Mouse (Mus musculus) CH12F3 (cell line): ENCODE results near the gene 2310007B03Rik.

Experiments
- in situ Hi-C: fragments of 300-500 bp; cut with MboI; formaldehyde crosslinking; loops from 2 replicates; pipeline ENCODE4 v1.14.3; 2020; ENCODE audit warnings: low sequenced_read_pairs

2310007B03Rik gene

DNA sequence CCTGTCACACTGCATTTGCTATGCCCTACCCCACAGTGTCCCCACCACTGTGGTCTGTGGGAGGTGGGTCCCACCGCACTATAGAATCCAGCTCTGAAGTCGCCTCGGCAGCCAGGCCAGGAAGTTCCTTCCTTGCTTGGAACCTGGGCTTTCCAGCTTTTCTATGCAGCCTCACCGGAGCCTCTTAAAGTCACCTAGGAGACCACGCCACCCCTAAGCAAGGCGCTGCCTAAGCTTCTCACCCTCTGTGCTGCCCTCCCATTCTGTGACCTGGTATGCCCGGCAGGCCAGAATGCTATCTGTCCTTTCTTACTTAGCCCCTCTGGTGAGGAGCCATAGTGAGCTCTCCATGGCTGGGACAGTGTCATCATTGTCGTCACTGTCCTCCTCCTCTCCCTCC is 602 bp upstream of the 2310007B03Rik start:
- in situ Hi-C loops = no loop called here

DNA sequence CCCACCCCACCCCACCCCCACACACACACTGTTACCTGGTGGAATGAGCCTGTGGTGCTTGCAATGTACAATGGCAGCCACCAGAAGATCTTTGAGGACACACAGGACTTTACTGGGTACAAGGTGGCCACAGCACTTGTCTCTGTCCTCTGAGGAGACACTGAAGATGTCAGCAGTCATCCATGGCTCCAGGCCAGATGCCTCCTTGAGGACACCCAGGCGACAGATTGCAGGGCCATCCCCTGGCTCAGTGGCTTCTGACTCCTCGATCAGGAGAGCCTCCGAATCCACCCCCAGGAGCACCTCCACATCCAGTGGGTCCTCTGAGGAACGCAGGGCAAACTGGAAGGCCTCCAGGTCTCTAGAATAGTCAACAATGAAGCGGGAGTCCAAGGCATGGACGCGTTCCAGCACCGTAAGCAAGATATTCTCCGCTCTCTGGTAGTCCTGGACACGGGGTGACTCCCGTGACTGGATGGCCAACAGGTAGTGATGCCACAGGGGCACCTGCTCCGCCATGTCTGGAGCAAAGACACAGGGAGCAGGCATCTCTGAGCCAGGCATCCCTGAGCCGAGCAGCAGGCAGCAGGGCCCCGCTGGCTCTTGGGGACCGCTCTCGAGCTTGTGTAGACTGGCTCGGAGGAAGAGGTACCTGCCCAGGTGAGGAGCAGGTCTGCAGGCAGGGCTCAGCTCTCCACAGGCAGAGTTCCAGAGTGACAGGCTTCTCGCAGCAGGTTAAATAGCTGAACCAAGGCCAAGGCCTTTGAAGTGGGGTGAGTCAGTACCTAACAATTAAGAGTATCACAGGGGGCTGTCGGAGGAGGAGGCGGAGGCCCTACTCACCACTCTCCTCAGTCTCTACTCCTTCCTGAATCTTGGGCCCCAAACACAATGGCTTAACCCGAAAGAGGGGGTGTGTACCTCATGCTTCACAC is 915 bp downstream of the 2310007B03Rik start:
- in situ Hi-C loops = no loop called here

DNA sequence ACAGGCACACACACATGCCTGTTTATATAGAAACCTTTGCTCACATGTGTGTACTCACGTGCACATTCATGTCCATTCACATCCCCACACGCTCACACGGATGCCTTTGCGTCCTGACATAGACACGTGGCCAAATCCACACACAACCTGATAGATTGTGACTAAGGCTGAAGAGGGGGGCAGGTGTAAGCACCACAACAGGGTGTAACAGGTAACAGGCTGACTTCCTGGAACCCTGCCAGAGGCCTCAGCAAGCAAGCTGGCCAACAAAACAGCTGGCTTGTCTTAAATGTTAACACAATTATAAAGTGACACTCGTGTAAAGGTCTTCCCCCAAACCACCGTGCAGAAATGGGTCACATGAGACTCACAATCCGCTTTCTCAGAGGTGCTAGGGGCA is 1.8 kb downstream of the 2310007B03Rik start:
- in situ Hi-C loops = no loop called here

DNA sequence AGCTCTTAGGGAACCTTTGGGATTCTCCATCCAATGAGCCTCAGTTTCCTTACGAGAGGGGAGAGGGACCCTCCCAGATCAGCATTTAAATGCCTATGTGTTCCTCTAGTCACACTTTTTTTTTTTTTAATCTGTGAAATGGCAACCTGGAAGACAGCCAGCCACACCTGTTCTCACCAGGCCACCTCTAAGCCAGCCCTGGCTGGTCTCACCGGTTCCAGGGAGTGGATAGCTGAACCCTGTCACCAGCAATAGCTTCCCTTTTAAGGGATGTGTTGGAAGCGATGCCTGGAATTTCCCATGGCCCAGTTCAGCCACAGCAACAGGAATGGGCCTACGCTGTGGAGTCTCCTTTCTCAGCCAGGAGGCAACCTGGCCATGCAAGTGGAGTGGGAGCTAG is 3.2 kb downstream of the 2310007B03Rik start:
- in situ Hi-C loops = no loop called here

DNA sequence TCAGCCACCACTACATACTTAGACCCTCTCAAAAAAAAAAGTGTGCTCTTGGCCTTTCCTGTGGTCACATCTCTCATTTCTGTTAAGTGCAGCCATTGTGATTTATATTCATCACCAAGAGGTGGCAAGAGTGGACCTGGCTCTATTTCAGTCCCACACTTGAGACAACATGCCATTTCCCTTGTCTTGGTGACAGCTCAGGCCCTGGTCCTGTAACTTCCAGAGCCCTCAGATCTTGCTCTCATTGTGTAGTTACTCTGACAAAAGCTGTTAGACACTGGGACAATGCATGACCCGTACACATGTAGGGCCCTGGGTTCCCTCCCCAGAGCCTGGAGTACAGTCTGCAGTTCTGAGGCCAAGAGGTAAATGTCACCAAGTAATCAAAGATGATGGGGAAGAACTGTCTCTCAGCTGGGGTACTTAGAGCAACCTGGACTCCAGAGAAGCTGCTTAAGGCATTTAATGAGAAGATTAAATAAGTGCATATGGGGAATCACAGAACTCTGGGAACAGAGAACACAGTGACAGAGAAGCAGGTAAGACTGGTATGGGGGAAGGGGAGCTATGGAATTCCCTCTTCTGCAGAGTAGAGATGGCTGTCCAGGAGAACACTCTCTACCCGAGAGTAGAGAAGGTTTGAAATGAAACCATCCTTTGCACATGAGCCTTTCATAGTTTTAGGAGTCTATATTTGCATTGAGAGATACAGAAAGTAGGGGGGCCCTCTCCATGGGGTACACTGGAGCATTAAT is 9.7 kb downstream of the 2310007B03Rik start:
- in situ Hi-C loops = no loop called here

DNA sequence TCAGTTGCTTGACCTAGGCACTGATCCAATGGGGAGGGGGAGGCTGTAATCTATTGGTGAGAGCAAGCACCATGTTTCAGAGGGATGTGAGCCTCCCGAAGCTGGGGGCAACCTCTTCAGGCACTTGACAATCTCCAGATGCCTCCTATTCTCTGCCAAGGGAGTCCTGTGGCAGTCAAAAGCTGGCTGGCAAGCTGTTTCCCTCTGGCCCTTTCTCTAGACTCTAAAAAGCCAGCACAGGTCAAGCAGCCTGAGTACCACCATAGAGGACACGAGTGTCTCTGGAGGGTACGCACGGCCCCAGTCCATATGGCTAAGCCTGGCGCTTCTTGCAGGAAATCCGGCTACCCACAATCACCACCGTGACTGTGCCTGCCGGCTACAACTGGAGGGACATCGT is 16.6 kb downstream of the 2310007B03Rik start:
- in situ Hi-C loops = no loop called here

DNA sequence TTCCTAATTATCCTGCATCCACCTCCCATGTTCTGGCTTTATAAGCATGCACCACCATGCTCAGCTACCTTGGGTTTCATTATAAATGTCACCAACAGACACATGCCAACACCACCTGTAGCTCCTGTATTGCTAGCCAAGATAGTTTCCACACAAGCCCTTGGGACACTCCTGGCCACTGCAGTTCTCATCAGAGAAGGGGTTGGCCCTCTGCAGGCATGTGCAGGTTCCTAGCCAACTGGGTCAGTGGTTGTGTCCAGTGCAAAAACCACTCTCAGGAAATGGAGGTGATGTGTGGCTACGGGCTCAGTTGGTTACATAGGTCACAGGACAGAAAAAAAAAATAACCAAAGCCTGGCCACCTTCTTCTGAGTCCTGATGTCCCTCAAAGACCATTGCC is 17.9 kb downstream of the 2310007B03Rik start:
- in situ Hi-C loops = no loop called here

DNA sequence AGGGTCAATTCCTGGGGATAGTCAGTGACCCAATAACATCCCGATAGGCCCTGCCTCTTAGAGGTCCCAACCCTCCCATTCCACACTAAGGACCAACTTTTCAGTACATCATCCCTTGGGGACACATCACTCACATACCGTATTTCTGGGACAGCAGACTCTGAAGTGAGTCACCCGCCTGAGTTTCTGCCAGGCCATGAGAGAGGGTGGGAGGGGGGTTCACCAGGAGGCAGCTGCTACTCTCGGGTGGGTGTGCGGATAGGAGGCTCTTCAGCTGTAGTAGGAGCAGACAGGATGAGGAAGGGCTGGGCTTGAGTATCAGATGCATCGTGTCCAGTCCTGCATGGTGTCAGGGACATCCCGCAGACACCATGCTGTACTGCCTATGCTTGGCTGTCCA is 21.0 kb downstream of the 2310007B03Rik start:
- in situ Hi-C loops = no loop called here

DNA sequence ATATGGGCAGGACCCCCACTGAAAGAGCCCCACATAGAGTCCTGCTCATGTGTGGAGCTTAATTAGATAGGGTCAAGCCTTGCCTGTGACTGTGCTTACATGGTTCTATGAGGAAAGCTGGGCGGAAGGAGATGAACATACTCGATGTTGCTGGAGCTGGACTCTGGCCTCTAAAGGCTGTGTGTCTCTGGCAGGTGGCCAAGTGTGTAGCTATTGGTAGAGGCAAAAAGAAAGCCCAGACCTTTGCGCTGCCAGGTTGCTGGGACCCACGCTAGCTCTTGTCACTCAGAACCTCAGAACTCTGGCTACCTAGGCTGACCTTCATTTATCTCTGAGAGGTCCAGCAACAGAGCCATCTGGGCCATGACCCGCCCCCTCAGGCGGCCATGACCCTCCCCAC is 22.2 kb downstream of the 2310007B03Rik start:
- in situ Hi-C loops = no loop called here

DNA sequence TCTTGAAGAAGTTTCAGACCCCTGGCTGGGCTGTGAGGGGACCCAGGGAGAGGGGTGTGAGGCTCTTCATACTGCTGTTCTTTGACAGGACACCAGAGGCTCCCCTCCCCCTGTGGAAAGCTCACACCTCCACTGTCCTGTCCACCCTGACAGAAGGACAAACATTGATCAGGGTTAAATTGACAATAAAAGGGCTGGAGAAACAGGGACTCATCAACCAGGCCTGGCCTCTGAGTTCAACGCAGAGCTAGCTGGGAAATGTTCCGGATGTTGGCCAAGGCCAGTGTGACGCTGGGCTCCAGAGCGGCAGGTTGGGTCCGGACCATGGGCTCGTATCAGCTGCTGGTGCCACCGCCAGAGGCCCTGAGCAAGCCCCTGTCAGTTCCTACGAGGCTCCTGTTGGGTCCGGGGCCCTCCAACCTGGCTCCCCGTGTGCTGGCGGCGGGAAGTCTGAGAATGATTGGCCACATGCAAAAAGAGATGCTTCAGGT is 25.7 kb downstream of the 2310007B03Rik start, which contains the start of gene Agxt:
Gene Agxt (plus strand): TSS at position 205 of the 491 bp plus-strand sequence.
- in situ Hi-C loops = no loop called here

DNA sequence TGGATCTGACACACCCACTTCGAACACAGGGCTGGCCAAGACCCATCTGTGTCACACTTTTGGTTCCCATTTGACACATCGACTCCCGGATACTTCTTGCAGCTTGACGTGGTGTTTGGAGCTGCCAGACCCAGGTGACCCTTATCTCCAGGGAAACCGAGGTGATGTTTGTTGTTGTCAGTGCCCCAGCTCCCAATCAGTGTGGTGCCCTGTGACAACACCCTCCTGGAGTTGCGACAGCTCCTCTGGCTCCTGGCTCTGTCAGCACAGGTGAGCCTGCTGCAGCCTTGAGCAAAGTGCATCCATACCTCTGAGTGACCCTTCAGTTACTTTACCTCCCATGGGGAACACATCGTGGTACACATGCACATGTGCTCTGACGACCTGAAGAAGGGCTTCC is 28.1 kb downstream of the 2310007B03Rik start:
- in situ Hi-C loops = no loop called here

DNA sequence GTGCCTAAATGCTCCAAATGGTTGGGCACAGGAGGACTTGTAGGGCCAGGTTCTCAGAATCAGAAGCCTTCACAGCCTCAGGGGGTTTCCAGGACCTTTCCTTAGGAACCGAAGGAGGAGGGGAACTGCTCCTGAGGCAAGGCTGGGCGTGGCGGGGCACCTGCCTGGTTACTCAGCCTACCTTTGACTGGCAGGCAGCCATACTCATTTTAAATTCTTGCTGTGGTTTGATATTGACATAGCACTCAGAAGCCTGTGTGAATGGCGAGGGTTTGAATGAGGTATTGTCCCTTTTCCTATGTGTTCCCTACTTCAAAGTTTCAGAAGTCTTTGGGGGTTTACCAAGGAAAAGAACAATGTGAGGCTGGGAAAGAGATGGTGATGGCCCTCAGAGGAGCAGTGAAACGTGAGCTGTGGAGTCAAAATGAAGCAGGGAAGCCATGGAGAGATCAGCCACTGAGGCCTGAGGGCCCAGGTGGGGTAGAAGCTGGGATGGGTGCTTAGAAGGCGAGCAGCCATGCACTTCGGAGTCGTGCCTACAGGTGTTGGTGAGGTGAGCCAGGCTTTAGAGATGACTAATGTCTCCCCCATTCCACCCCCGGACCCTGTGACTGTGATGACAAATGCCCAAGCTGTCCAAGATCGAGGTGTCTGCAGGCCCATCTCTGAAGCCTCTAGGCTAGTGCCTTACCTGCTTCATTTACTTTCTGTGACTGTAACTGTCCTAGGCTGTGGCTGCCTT is 30.3 kb downstream of the 2310007B03Rik start:
- in situ Hi-C loops = no loop called here

DNA sequence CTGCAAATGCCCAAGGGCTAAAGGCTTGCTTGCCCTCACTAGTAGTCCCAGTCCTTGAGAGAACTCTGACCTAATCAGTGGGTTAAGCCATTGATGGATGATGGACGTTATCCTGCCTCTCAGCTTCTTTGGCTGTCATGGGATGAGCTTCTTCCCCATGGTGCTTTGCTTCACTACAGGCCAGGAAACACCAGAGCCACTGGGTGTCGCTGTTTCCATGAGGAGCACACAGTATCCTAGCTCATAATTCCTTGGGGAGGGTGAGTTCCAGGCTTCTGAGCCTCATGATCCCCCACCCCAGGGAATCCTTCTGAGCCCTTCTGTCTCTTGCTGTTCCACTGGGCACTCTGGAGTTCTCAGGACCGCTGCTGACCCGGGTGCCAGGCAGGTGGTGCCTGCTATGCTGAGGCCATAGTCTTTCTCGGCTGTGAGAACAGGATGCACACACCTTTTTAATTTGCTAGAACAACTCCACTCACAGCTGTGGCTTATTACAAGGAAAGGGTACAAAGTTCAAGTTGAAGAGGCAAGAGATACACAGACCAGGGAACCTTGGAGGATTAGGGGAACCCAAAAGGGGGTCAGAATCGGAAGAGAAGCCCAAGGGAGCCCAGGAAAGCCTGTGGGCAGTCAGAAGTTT is 31.9 kb downstream of the 2310007B03Rik start:
- in situ Hi-C loops = no loop called here

DNA sequence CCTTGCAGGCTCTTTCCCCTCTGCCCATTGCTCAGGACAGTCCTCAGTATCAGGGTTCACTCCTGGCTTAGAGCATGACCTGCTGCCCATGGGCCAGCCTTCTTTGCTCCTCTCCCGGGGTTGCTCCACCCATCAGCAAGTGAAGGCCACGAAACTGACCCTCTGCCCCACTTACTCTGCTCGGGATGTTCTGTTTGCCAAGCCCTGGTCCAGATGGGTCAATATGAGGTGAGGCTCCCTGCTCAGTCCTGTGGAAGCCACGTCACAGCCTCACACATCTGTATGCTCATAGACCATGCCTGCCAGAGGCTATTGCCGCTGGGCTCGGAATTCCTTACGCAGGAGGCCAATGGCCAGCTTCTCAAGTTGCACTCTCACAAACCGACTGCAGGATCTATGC is 32.5 kb downstream of the 2310007B03Rik start:
- in situ Hi-C loops = no loop called here

DNA sequence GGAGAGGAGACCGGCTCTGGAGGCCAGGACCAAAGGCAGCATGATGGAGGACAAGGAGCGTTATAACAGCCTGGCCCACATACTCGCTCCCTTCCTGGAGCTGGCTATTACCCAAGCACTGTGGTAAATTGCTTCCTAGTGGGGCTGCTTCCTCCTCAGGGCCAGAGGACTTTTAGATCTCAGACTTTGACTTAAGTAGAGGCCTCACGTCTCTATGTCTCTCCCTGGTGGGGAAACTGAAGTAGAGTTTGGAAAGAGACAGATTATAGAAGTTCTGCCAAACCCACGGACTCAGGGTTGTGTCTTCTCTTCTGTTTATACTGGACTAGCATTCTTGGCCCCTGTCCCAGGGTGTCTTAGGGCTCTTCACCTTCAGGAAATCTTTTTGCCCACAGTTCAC is 35.5 kb downstream of the 2310007B03Rik start:
- in situ Hi-C loops = no loop called here

DNA sequence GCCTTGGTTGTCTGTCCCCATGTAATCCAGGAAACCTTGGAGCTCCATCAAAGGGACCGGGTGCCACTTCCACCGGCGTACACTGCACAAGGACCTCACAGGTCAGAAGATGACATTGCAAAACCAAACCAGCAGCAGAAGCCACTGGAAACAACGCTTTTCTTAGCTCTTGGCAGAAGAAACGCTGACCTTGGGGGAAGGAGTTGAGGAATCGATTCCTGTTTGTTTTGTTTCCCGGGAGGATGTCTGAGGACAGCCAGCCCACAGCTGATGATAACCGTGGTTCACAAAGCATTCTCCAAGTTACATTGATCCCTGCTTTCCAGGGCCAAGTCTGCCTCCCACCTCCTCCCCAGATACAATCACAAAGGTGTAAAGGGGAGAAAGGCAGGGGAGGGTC is 36.7 kb downstream of the 2310007B03Rik start:
- in situ Hi-C loops = no loop called here

DNA sequence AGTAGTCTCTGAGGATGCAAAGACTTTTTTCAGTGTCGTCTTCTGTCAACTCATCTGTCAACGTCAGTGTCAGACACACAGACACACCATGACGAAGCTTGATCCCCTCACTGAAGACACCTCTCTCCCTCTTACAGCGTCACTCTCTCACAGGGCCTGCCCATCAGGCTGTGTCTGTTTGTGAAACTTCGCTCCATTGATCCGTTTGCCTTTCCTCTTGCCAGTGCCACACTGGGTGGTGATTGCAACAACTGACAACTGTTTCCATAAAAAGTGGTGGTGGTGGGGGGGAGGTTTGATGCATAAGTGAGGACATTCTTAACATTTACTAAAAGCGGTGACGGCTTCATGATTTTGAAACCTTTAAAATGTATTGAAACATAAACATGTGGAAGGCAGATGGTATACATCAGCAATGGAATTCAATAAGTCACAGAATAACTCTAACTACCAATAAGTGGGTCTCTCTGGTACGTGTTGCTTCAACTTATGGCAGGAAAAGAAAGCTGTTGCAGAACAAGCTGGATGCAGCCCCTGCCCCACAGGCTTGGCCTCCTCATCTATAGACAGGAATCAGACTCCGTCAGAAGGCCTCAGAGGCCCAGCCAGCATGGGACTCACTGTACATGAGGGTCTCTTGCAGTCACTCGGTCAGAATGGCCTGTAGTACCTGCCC is 37.4 kb downstream of the 2310007B03Rik start:
- in situ Hi-C loops = no loop called here

DNA sequence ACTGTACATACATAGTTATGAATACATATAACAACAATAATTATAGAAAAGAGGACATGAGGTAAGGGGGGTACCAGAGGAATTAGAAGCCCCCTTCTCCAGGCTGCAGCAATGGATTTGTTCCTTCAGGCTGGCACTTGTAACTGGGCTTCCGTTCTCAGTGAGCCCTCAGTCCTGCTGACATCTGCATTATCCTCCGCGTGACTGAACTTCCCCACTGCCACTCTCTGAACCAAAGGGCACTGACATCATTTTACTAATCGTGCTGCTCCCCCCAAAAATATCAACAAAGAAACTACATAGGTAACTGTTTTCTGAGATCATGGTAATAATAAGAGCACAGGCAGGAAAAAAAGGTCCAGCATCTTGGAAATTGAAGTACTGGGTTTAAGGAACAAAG is 41.9 kb downstream of the 2310007B03Rik start:
- in situ Hi-C loops = no loop called here

DNA sequence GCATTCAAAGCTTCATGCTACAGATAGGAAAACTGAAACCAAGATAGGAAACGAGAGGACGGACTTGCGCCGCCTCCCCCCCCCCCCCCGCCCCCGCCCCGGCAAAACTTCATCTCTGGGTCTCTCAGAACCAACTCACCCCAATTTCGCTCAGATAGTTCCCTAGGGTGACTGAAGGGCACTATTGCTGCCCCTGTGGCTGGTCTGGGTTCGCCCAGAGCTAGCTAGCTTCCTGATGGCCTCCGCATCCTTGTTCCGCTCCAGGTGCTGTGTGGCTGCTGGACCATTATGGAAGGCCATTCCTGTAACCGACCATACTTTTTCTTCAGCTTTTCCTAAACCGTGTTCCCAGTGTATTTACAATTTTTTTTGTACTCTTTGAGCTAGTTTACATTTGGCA is 45.3 kb downstream of the 2310007B03Rik start:
- in situ Hi-C loops = no loop called here
